ENCODE assay signal across 15 mouse cellular contexts in genomic region chr7:117922270-117922669, GRCm38 (mm10).
DNase-seq lines count a peak whose midpoint lies in the region; ATAC-seq lines count a peak whose summit lies in the region.
"Had no signal": no experiment of that assay in that cellular context is flagged by ENCODE, and none has a peak within 500 bp of the region (broad histone marks: within the 10 kb centered on the region; RNA-seq: fewer than 3 reads in every experiment).

No protein-coding gene starts in this region.

- ATAC-seq in activated CD4-positive, CD25-positive, alpha-beta regulatory T cell, adult 4 months: no peak

- intact Hi-C loops in left cerebral cortex, postnatal 4 days (cut with DNase I): no loop called here
- intact Hi-C loops in left cerebral cortex, postnatal 14 days (cut with DNase I): no loop called here

- DNase-seq in left cerebral cortex, adult 11 months (ENCODE audit: low spot score): peak; percentile 13
- no peak for DNase-seq in left cerebral cortex, postnatal 4 days
- DNase-seq in layer of hippocampus, adult 8-10 months (ENCODE audit: low spot score in 2 of 2): peak; percentile 30 to 63
- DNase-seq in left cerebral cortex, postnatal 14 days (ENCODE audit: low spot score in 2 of 2): peak; percentile 37 to 41
- DNase-seq in telencephalon, adult 2 months (ENCODE audit: low read depth, low spot score): peak; percentile 77
- DNase-seq in spleen, postnatal 10 days (ENCODE audit: low spot score in 2 of 2): no peak
- DNase-seq in lung, postnatal 14 days: no peak
- DNase-seq: adrenal gland, postnatal 25 days; cerebellum, adult 8-10 months; gastrocnemius, postnatal 14 days; heart, postnatal 10 days; kidney, adult 9 months; lung, postnatal 10 days; thymus, adult 2 months had no signal

Comparison
In these comparisons a context has a peak if more than half of its experiments do, and no peak if none do; other contexts are left out.
1. DNase-seq: peak in left cerebral cortex, adult 11 months (single experiment), layer of hippocampus, adult 8-10 months (2 of 2), left cerebral cortex, postnatal 14 days (2 of 2) and telencephalon, adult 2 months (single experiment); none in left cerebral cortex, postnatal 4 days (single experiment), spleen, postnatal 10 days (0 of 2) and lung, postnatal 14 days (single experiment).